Mouse (Mus musculus): ENCODE data around the gene Strap.

DNA sequence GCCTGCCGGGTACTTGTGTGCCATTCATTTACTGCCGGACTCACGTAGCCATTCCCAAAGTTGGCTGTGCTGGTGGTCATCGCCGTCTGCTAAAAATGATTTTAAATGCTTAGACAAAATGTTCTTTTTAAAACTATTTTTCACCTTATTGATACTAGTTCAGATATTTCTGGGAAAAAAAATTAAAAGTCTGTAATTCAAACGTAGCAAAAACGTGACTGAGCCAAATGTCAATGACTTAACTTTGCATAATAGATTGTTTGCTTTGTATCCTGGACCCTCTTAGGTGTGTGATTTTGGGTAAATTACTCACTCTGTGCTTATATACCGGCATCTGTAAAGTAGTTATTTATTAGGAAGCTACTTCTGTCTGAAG, 20.0 kb downstream of the Strap start:
- TF ChIP-seq E2F4 (IDR thresholded peaks at IDR 0.05; ENCODE audit: insufficient replicate concordance, low read depth, low read length), result no peak
- TF ChIP-seq CTCF (conservative IDR thresholded peaks at IDR 0.05 in 1 of 2, IDR thresholded peaks at IDR 0.05 in 1 of 2; ENCODE audit: low read depth in 2 of 2, low read length in 2 of 2), result no peak
- TF ChIP-seq USF2 (conservative IDR thresholded peaks at IDR 0.05; ENCODE audit: low read depth, low read length), result no peak
- no peak for TF ChIP-seq ZC3H11A (IDR thresholded peaks at IDR 0.05; ENCODE audit: low read depth, low read length)
- no peak for TF ChIP-seq POLR2A (IDR thresholded peaks at IDR 0.05; ENCODE audit: low read depth, low read length)
- no peak for TF ChIP-seq SIN3A (IDR thresholded peaks at IDR 0.05; ENCODE audit: low read length)

Measured in CH12.LX (cell line).